Mouse (Mus musculus): Measurements from ENCODE around the gene Chrnb1.

Chrnb1 gene

GRCm38 (mm10) chr11:69795168-69795982 is at the start of gene Chrnb1:
Chrnb1 (minus strand) TSS chr11:69795943.
- DNase-seq = peak; percentile 99

- DNase-seq = no peak
Measured at GRCm38 (mm10) chr11:69838714-69839104, 43.0 kb upstream of the Chrnb1 start.

- peak; percentile 99 for DNase-seq
Measured at GRCm38 (mm10) chr11:69837952-69838713, 42.4 kb upstream of the Chrnb1 start, which contains the start of gene Tmem256. Tmem256 (plus strand) TSS chr11:69838514.

GRCm38 (mm10) chr11:69837604-69837951 is 41.8 kb upstream of the Chrnb1 start, which contains the start of gene Nlgn2:
Nlgn2 (minus strand) TSS chr11:69837784.
- no peak for DNase-seq

- DNase-seq = peak; percentile 30
Measured at GRCm38 (mm10) chr11:69836703-69837576, 41.2 kb upstream of the Chrnb1 start.

- no peak for DNase-seq
Measured at GRCm38 (mm10) chr11:69835966-69836335, 40.2 kb upstream of the Chrnb1 start.

- no peak for DNase-seq
Measured at GRCm38 (mm10) chr11:69835326-69835965, 39.7 kb upstream of the Chrnb1 start.

- peak; percentile 32 for DNase-seq
Measured at GRCm38 (mm10) chr11:69834001-69834549, 38.3 kb upstream of the Chrnb1 start.

- no peak for DNase-seq
Measured at GRCm38 (mm10) chr11:69833554-69833953, 37.8 kb upstream of the Chrnb1 start.

GRCm38 (mm10) chr11:69828832-69829231 is 33.1 kb upstream of the Chrnb1 start:
- DNase-seq = no peak

GRCm38 (mm10) chr11:69823456-69823855 is 27.7 kb upstream of the Chrnb1 start:
- DNase-seq = no peak

GRCm38 (mm10) chr11:69822080-69822479 is 26.3 kb upstream of the Chrnb1 start, which contains the start of gene Spem1:
Spem1 (minus strand) TSS chr11:69822180.
- DNase-seq = no peak

- no peak for DNase-seq
Measured at GRCm38 (mm10) chr11:69818871-69819270, 23.1 kb upstream of the Chrnb1 start.

- DNase-seq = no peak
Measured at GRCm38 (mm10) chr11:69818365-69818764, 22.6 kb upstream of the Chrnb1 start, which contains the start of gene Spem2. Spem2 (minus strand) TSS chr11:69818465.

- DNase-seq = no peak
Measured at GRCm38 (mm10) chr11:69816520-69816919, 20.8 kb upstream of the Chrnb1 start.

- no peak for DNase-seq
Measured at GRCm38 (mm10) chr11:69815155-69815554, 19.4 kb upstream of the Chrnb1 start, which contains the start of gene Gm39566. Gm39566 (minus strand) TSS chr11:69815298.

GRCm38 (mm10) chr11:69810280-69810679 is 14.5 kb upstream of the Chrnb1 start:
- no peak for DNase-seq

- DNase-seq = no peak
Measured at GRCm38 (mm10) chr11:69807641-69808040, 11.9 kb upstream of the Chrnb1 start.

GRCm38 (mm10) chr11:69806378-69806777 is 10.6 kb upstream of the Chrnb1 start:
- DNase-seq = no peak

- DNase-seq = peak; percentile 93
Measured at GRCm38 (mm10) chr11:69804972-69805909, 9.5 kb upstream of the Chrnb1 start, which contains the start of gene Tmem102. Tmem102 (minus strand) TSS chr11:69805624.

- peak; percentile 56 for DNase-seq
Measured at GRCm38 (mm10) chr11:69804652-69804940, 8.9 kb upstream of the Chrnb1 start.
